Mouse (Mus musculus) adrenal gland, postnatal 10 days (tissue): Measurements from ENCODE around the gene Gsta1. TPM values are rescaled to one million over a fixed set of nuclear protein-coding genes. Genes with fewer than 3 reads are reported as not detected.
A peak's percentile ranks its signal among the peaks of the same experiment; 100 is the strongest.
"Not testable (repeated sequence)": the region's sequence is repeated elsewhere in the genome, so short reads cannot be mapped to it uniquely, and the experiment has no call there.

Experiments used
- DNase-seq: peaks from one replicate; pipeline ENCODE4 v3.0.0; 2021; ENCODE audit warnings: mixed read lengths
- long read RNA-seq, 2 experiments: library from polyadenylated mRNA; stranded (forward); transcript quantifications; one replicate each; pipeline ENCODE4 v2.0.0; 2021
- total RNA-seq, 2 experiments: library from RNA; stranded (reverse); gene quantifications; 2 replicates each; pipeline ENCODE4 v1.2.3; 2021

Gsta1 gene
- total RNA-seq: 1 to 10 TPM in 1 of 2 experiments, under 1 TPM in 1; 0.82 to 1.3 TPM
- long read RNA-seq, experiment 1: 0 reads
- long read RNA-seq, experiment 2: 0 reads

GRCm38 (mm10) chr9:78230461-78230860 is at the start of gene Gsta1:
Gene Gsta1, plus strand, starts transcription at chr9:78230656.
- not testable (repeated sequence) for DNase-seq

GRCm38 (mm10) chr9:78182474-78182873 is 48.0 kb upstream of the Gsta1 start, which contains the start of gene Gsta4:
Gene Gsta4, plus strand, starts transcription at chr9:78182774.
- DNase-seq: not testable (repeated sequence)

- no peak for DNase-seq
Measured at GRCm38 (mm10) chr9:78185686-78186085, 44.8 kb upstream of the Gsta1 start.

- DNase-seq: no peak
Measured at GRCm38 (mm10) chr9:78188910-78189309, 41.5 kb upstream of the Gsta1 start.

- DNase-seq: no peak
Measured at GRCm38 (mm10) chr9:78190651-78191634, 39.5 kb upstream of the Gsta1 start.

GRCm38 (mm10) chr9:78191736-78192135 is 38.7 kb upstream of the Gsta1 start:
- peak; percentile 79 for DNase-seq

- peak; percentile 64 for DNase-seq
Measured at GRCm38 (mm10) chr9:78193902-78194597, 36.4 kb upstream of the Gsta1 start.

- DNase-seq: no peak
Measured at GRCm38 (mm10) chr9:78195034-78195433, 35.4 kb upstream of the Gsta1 start.

GRCm38 (mm10) chr9:78197801-78198200 is 32.7 kb upstream of the Gsta1 start:
- no peak for DNase-seq

GRCm38 (mm10) chr9:78204194-78204593 is 26.3 kb upstream of the Gsta1 start:
- no peak for DNase-seq

GRCm38 (mm10) chr9:78208956-78209355 is 21.5 kb upstream of the Gsta1 start:
- DNase-seq: no peak

- no peak for DNase-seq
Measured at GRCm38 (mm10) chr9:78210079-78210478, 20.4 kb upstream of the Gsta1 start.

- DNase-seq: no peak
Measured at GRCm38 (mm10) chr9:78210821-78211220, 19.6 kb upstream of the Gsta1 start.

- no peak for DNase-seq
Measured at GRCm38 (mm10) chr9:78211521-78211920, 18.9 kb upstream of the Gsta1 start.

- DNase-seq: peak; percentile 30
Measured at GRCm38 (mm10) chr9:78212341-78213049, 18.0 kb upstream of the Gsta1 start.

- DNase-seq: no peak
Measured at GRCm38 (mm10) chr9:78217074-78217473, 13.4 kb upstream of the Gsta1 start.

- DNase-seq: no peak
Measured at GRCm38 (mm10) chr9:78222616-78223015, 7.8 kb upstream of the Gsta1 start.

- DNase-seq: no peak
Measured at GRCm38 (mm10) chr9:78223221-78223902, 7.1 kb upstream of the Gsta1 start.

- no peak for DNase-seq
Measured at GRCm38 (mm10) chr9:78224418-78224817, 6.0 kb upstream of the Gsta1 start.

GRCm38 (mm10) chr9:78225304-78225703 is 5.2 kb upstream of the Gsta1 start:
- no peak for DNase-seq

- no peak for DNase-seq
Measured at GRCm38 (mm10) chr9:78228122-78228521, 2.3 kb upstream of the Gsta1 start.

- peak; percentile 21 for DNase-seq
Measured at GRCm38 (mm10) chr9:78229658-78230057, 798 bp upstream of the Gsta1 start.
